Mouse (Mus musculus): Measurements from ENCODE around the gene Col6a6. TPM values are rescaled to one million over a fixed set of nuclear protein-coding genes. Genes with fewer than 3 reads are reported as not detected.

Gene Col6a6
- polyA plus RNA-seq, 1 experiment, result 0.28 TPM

GRCm38 (mm10) chr9:105754256-105754655 is 73.7 kb downstream of the Col6a6 start:
- Histone ChIP-seq H3K27ac (ENCODE audit: insufficient read depth, low read depth, low read length) (no peak overlapping the region), H3K36me3 (ENCODE audit: control insufficient read depth, insufficient read depth, low read length) (no peaks in the 10 kb centered on the region), H3K4me3 (ENCODE audit: insufficient read depth, low read depth, low read length) (no peak overlapping the region), H3K4me1 (ENCODE audit: control insufficient read depth, insufficient read depth, low read length) (peaks cover 6% of the 10 kb centered on the region; the same call in 1 of the 2 replicates), H3K27me3 (replicated peaks; ENCODE audit: control insufficient read depth, insufficient read depth, low read length) (no peaks in the 10 kb centered on the region)
- TF ChIP-seq CTCF (conservative IDR thresholded peaks at IDR 0.05; ENCODE audit: insufficient read depth, insufficient read length, low read depth, low read length) (no peak), POLR2A (IDR thresholded peaks at IDR 0.05; ENCODE audit: low read depth, low read length) (no peak)
- peak; percentile 55 for DNase-seq
- 43% methylated on average over 1 of the region's 1 CpGs for WGBS

GRCm38 (mm10) chr9:105745861-105746260 is 82.1 kb downstream of the Col6a6 start:
- Histone ChIP-seq H3K27me3 (replicated peaks; ENCODE audit: control insufficient read depth, insufficient read depth, low read length) (no peaks in the 10 kb centered on the region), H3K4me1 (ENCODE audit: control insufficient read depth, insufficient read depth, low read length) (peaks cover 18% of the 10 kb centered on the region), H3K36me3 (ENCODE audit: control insufficient read depth, insufficient read depth, low read length) (no peaks in the 10 kb centered on the region), H3K4me3 (ENCODE audit: insufficient read depth, low read depth, low read length) (no peak overlapping the region), H3K27ac (ENCODE audit: insufficient read depth, low read depth, low read length) (peak overlapping the region; percentile 85)
- DNase-seq, result peak; percentile 87
- no peak for TF ChIP-seq POLR2A (IDR thresholded peaks at IDR 0.05; ENCODE audit: low read depth, low read length)
- no peak for TF ChIP-seq CTCF (conservative IDR thresholded peaks at IDR 0.05; ENCODE audit: insufficient read depth, insufficient read length, low read depth, low read length)
- WGBS, result 52% methylated on average over 3 of the region's 3 CpGs

- no peaks in the 10 kb centered on the region; the same call in 1 of the 2 replicates for H3K4me1 ChIP-seq (ENCODE audit: control insufficient read depth, insufficient read depth, low read length)
- 80% methylated on average over 2 of the region's 2 CpGs for WGBS
- no peaks in the 10 kb centered on the region for H3K27me3 ChIP-seq (replicated peaks; ENCODE audit: control insufficient read depth, insufficient read depth, low read length)
- no peak for DNase-seq
- no peak overlapping the region for H3K27ac ChIP-seq (ENCODE audit: insufficient read depth, low read depth, low read length)
- TF ChIP-seq POLR2A (IDR thresholded peaks at IDR 0.05; ENCODE audit: low read depth, low read length) (no peak), CTCF (conservative IDR thresholded peaks at IDR 0.05; ENCODE audit: insufficient read depth, insufficient read length, low read depth, low read length) (no peak)
- H3K4me3 ChIP-seq (ENCODE audit: insufficient read depth, low read depth, low read length), result no peak overlapping the region
- no peaks in the 10 kb centered on the region for H3K36me3 ChIP-seq (ENCODE audit: control insufficient read depth, insufficient read depth, low read length)
Observed at GRCm38 (mm10) chr9:105740413-105740812, 87.5 kb downstream of the Col6a6 start.

- H3K27me3 ChIP-seq (replicated peaks; ENCODE audit: control insufficient read depth, insufficient read depth, low read length), result no peaks in the 10 kb centered on the region
- H3K36me3 ChIP-seq (ENCODE audit: control insufficient read depth, insufficient read depth, low read length), result no peaks in the 10 kb centered on the region
- no peak overlapping the region for H3K27ac ChIP-seq (ENCODE audit: insufficient read depth, low read depth, low read length)
- H3K4me3 ChIP-seq (ENCODE audit: insufficient read depth, low read depth, low read length), result no peak overlapping the region
- DNase-seq, result peak; percentile 19
- TF ChIP-seq POLR2A (IDR thresholded peaks at IDR 0.05; ENCODE audit: low read depth, low read length) (no peak), CTCF (conservative IDR thresholded peaks at IDR 0.05; ENCODE audit: insufficient read depth, insufficient read length, low read depth, low read length) (no peak)
- 65% methylated on average over 9 of the region's 9 CpGs for WGBS
- no peaks in the 10 kb centered on the region; the same call in 1 of the 2 replicates for H3K4me1 ChIP-seq (ENCODE audit: control insufficient read depth, insufficient read depth, low read length)
Observed at GRCm38 (mm10) chr9:105739446-105739845, 88.5 kb downstream of the Col6a6 start.

- Histone ChIP-seq H3K4me3 (ENCODE audit: insufficient read depth, low read depth, low read length) (no peak overlapping the region), H3K36me3 (ENCODE audit: control insufficient read depth, insufficient read depth, low read length) (no peaks in the 10 kb centered on the region), H3K27me3 (replicated peaks; ENCODE audit: control insufficient read depth, insufficient read depth, low read length) (no peaks in the 10 kb centered on the region), H3K27ac (ENCODE audit: insufficient read depth, low read depth, low read length) (no peak overlapping the region), H3K4me1 (ENCODE audit: control insufficient read depth, insufficient read depth, low read length) (no peaks in the 10 kb centered on the region; the same call in 1 of the 2 replicates)
- no peak for TF ChIP-seq POLR2A (IDR thresholded peaks at IDR 0.05; ENCODE audit: low read depth, low read length)
- TF ChIP-seq CTCF (conservative IDR thresholded peaks at IDR 0.05; ENCODE audit: insufficient read depth, insufficient read length, low read depth, low read length), result no peak; the same call in 1 of the 2 replicates
- 25% methylated on average over 8 of the region's 8 CpGs for WGBS
- DNase-seq, result peak; percentile 33
Observed at GRCm38 (mm10) chr9:105737448-105737847, 90.5 kb downstream of the Col6a6 start.

- Histone ChIP-seq H3K36me3 (ENCODE audit: control insufficient read depth, insufficient read depth, low read length) (no peaks in the 10 kb centered on the region), H3K4me1 (ENCODE audit: control insufficient read depth, insufficient read depth, low read length) (no peaks in the 10 kb centered on the region; the same call in 1 of the 2 replicates)
Observed at GRCm38 (mm10) chr9:105735195-105735594, 92.8 kb downstream of the Col6a6 start.

GRCm38 (mm10) chr9:105734651-105735050 is 93.3 kb downstream of the Col6a6 start:
- Histone ChIP-seq H3K27me3 (replicated peaks; ENCODE audit: control insufficient read depth, insufficient read depth, low read length) (no peaks in the 10 kb centered on the region), H3K36me3 (ENCODE audit: control insufficient read depth, insufficient read depth, low read length) (no peaks in the 10 kb centered on the region), H3K4me3 (ENCODE audit: insufficient read depth, low read depth, low read length) (no peak overlapping the region), H3K27ac (ENCODE audit: insufficient read depth, low read depth, low read length) (no peak overlapping the region), H3K4me1 (ENCODE audit: control insufficient read depth, insufficient read depth, low read length) (no peaks in the 10 kb centered on the region; the same call in 1 of the 2 replicates)
- DNase-seq, result peak; percentile 64
- TF ChIP-seq CTCF (conservative IDR thresholded peaks at IDR 0.05; ENCODE audit: insufficient read depth, insufficient read length, low read depth, low read length) (no peak), POLR2A (IDR thresholded peaks at IDR 0.05; ENCODE audit: low read depth, low read length) (no peak)
- WGBS, result 60% methylated on average over 2 of the region's 2 CpGs

More at GRCm38 (mm10) chr9:105735195-105735594, 92.8 kb downstream of the Col6a6 start:
- no peak overlapping the region for H3K4me3 ChIP-seq (ENCODE audit: insufficient read depth, low read depth, low read length)
- peak; percentile 83 for DNase-seq
- no peaks in the 10 kb centered on the region for H3K27me3 ChIP-seq (replicated peaks; ENCODE audit: control insufficient read depth, insufficient read depth, low read length)
- H3K27ac ChIP-seq (ENCODE audit: insufficient read depth, low read depth, low read length), result no peak overlapping the region
- 46% methylated on average over 5 of the region's 5 CpGs for WGBS
- no peak for TF ChIP-seq CTCF (conservative IDR thresholded peaks at IDR 0.05; ENCODE audit: insufficient read depth, insufficient read length, low read depth, low read length)
- TF ChIP-seq POLR2A (IDR thresholded peaks at IDR 0.05; ENCODE audit: low read depth, low read length), result no peak
